Mouse (Mus musculus) brain, embryonic 14.5 days (tissue): Measurements from ENCODE around the gene C1ql4.

ENCODE experiments used
- CTCF ChIP-seq: fragments of 200-500 bp; IDR thresholded peaks from 2 replicates; pipeline ENCODE4 v1.5.1; 2012; ENCODE audit warnings: inconsistent platforms, mild to moderate bottlenecking, moderate library complexity, borderline replicate concordance; ENCODE audit not compliant: insufficient read depth, insufficient read length; ENCODE audit errors: extremely low read depth
- POLR2A ChIP-seq: fragments of 200-500 bp; IDR thresholded peaks from 2 replicates; pipeline ENCODE4 v1.6.1; 2012; ENCODE audit warnings: mild to moderate bottlenecking, inconsistent platforms, borderline replicate concordance; ENCODE audit not compliant: poor library complexity, insufficient read depth, insufficient read length, severe bottlenecking; ENCODE audit errors: extremely low read depth

GRCm38 (mm10) chr15:99129956-99130910, 42.6 kb upstream of the C1ql4 start:
- no peak for TF ChIP-seq POLR2A
- no peak for TF ChIP-seq CTCF
